Mouse (Mus musculus) brain, embryonic 18.5 days (tissue): ENCODE measurements around the gene Kcnj6.

Experiments used
- DNase-seq: peaks from one replicate; pipeline ENCODE4 v3.0.0-alpha.2; 2012; ENCODE audit warnings: low read depth, low spot score

Kcnj6 gene

DNA sequence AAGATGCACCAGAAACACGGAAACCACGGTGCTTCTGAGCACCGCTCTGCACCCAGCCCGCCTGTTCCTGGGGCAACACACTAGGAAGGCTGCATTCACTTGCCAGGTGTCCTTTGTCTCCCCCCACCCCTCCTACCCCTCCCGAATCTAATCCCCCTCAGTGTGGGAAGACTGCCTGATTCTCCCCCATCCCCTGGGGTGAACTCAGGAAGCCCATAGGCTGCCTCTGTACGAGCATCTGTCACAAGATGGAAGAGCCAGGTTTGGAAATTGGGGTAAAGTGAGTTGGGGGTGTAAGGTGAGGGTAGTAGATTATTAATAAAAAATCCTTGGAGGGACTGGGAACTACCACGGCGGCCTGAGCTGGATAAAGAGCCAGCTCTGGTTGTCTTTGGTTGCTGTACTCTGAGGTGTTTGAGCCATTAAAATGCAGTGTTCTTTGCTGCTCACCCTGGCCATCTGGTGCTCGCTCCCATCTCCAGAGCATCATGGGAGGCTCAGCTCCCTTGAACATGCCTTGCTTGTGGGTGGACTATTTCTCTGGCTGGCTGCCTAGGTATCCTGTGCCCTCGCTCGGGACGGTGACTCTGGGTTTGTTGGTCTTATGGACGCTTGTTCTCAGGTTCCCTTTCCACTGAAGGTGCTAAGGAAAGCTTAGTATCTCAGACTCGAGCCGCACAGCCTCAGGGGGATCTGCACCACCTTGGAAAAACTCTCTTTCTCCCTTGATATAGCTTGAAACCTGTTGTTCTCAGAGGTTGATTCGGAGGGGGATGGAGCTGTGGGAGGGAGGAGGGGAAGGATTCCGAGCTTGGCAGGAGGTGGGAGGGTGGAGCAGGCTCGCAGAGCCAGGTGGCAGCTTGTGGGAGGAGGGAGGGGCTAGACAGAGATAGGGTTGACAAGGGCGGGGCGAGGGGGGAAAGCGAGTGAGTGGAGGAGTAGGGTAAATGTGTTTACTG, 65.9 kb downstream of the Kcnj6 start:
- no peak for DNase-seq

DNA sequence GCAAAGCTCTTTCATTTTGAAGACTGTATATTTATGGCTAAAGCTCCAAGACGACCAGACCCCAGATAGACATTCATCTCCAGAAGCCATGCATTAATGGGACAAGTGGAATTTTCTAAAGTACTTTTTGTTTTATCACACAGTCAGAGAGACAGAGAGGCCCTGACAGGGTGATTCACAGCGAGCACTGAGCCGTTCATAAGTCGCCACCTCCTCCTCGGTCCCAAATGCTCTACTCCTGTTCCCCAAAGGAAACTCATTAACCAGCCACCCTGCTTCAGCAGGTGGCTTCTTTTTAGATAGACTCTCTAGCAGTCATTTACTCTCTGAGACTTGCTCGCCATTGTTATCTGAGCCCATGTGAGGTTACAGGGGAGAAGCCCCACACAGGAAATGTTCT, 72.1 kb downstream of the Kcnj6 start:
- no peak for DNase-seq

DNA sequence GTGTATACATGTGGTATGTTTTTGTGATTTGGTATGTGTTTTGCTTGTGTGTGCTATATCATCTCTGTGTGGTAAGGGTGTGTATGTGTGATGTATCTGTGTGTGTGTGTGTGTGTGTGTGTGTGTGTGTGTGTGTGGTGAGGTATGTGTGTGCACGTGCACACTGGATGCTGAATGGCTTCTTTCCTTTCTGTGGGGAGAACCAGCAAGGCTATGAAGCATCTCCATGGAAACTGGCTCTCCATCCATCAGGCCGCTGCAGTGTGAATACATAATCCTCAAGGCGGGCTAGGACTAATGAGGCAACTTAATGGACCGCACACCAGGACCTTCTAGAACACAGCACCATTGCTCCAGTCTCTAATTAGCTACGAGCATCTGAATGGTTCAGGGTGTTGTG, 78.3 kb downstream of the Kcnj6 start:
- peak; percentile 30 for DNase-seq

DNA sequence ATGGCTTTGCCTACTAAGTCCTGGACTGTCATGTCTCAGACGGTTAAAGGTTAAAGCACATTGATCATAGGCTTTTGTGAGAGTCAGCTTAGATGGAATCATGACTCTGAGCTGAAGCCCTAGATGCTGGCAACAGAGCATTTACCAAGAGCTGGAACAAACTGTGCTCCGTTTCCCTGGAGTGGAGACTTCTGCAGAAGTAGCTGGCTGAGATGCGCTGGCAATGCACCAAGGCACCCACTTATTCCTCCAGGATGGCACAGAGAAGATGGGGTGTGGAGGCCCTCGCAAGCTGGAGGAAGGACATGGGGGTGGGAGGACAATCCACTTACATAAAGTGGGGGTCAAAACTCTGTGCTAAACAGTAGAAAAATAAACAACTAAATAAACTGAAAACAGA, 91.5 kb downstream of the Kcnj6 start:
- DNase-seq: no peak

DNA sequence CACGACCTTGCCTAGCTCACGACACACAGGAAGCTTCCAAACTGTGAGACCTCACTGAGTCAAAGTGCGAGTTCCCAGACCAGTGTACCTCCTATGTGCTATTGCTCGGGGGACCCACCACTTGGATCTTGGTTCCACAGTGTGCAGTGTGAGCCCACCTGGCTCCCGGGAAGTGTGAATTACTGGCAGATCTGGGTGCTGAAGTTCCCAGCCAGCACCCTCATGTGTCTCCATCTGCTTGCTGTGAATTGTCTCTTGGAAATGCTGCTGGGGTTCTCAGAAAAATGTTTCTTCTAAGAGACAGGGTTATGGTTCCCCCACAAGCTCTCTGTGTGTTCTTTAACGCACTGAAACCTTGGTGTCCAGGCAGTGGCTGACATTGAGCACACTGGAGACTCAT, 98.7 kb downstream of the Kcnj6 start:
- DNase-seq: no peak

DNA sequence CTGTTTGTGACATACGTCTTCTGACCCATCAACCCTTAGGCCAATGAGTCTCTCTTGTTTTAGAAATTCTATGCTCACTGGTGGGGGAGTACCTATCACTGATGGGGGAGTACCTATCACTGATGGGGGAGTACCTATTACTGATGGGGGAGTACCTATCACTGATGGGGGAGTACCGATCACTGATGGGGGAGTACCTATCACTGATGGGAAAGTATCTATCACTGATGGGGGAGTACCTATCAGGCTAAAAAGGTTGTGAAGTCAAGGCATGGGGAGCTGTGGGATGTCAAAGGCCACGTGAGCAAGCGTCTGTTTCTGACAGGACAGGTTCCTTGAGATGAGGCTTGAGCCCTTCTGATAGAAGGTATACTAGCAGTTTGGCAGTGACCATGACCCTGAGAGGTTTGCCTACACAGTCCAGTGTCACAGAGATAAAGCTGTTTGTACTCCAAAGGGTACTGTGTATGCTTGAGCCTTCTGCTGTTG, 105.3 kb downstream of the Kcnj6 start:
- DNase-seq: no peak

DNA sequence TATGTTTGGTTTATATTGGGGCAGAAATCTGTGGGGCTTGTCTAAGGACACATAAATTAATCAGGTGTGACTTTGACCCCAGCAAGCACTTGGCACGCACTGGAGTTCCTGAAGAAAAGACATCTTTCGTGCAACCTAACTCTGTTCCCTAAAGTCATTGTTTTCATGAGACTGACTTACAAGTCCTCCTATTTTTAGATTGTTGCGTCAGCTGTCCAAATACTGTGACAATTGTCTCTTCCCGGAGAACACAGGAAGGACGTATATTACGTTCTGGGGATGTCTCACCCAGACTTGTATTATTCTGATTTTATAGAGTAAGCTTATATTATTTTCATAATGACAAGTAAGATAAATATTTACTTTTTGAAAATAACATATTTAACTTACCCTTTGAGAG, 106.9 kb downstream of the Kcnj6 start:
- DNase-seq: no peak

DNA sequence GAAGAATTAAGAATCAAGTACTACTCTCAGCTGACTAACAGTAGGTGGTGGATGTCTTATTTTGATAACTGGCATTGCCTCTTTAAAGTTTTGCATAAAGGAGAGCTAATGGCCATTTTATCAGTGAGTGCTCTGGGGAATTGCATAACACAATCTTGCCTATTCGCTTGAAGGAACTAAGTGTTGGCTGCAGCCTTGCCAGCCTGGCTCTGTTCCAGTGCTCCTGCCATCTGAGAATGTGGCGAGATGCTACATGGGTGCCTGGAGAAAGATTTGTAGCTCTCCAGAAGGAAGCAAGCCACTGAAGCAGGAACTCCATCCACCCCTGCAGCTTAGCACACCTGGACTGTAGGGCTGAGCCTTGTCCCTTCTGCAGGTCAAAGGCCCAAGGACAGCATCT, 107.4 kb downstream of the Kcnj6 start:
- DNase-seq: no peak

DNA sequence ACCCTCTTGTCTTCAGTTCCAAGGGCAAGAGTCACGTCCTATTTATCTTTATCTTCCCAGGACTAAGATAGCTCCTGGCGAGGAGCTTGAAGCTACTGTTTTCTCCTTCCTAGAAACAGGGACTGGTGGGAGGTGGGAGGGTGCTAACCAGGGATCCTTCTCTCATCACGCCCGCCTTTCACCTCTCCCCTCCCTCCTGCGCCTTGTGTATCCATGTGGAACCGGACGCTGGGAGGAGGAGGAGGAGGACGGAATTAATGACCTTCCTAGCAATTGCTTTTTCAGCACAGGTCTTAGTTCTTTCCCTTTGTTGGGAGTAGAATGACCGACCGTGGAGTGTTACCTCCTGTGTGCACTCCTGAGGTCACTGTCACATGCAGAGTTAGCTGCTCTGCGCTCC, 108.9 kb downstream of the Kcnj6 start:
- no peak for DNase-seq

DNA sequence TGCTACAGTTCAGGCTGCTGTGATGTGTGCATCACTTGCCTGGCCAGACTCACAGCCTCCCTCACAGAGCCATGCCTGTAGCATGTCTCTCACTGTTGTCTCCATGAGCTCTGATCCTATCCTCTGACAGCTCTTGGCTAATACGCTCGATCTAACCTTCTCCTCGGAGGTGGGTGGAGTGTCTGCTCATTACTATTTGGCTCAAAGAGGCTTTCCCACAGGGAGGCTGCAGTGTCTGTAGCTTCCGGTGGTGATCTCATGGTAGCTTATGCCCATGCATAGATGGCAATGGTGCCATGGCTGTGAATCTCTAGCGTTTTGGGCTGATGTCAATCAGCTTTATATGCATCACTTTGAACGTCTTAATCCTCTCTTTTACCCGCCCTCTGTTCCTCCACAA, 111.1 kb downstream of the Kcnj6 start:
- DNase-seq: no peak

DNA sequence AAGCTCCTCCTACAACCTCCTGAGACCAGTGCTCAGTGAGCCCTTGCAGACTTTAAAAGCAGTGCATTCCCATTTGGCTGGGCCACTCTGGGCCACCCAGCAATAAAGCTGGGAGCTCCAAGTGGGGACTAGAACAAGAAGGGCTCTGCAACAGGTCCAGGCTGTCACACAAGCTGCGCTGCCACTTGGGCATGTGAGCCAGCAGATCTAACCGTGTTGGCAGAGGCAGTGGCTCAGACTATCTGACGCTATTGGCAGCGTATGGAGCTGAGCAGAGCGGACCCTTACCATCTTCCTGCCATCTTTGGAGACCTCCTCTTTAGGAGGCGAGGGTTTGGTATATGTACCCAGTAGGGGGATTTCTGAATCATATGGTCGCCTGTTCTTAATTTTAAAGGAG, 112.4 kb downstream of the Kcnj6 start:
- peak; percentile 52 for DNase-seq

DNA sequence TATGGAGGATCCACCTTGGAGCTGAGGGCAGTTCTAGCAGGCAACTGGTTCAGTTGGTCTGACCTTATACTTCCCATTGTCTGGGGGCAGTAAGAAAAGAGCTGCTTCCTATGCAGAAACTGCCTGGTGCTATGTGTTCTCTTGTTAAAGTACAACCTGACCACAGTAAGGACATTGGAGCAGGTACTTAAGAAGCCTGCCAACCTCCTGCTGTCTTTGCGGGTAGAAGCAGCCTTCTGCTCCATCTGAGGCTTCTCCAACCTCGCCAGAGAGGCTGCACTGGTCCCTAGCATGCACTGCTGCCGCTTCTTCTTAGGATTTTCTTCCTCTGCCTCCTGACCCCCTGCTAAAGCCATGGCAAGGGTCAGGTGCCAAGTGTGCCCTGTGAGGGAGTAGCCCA, 113.6 kb downstream of the Kcnj6 start:
- DNase-seq: no peak

DNA sequence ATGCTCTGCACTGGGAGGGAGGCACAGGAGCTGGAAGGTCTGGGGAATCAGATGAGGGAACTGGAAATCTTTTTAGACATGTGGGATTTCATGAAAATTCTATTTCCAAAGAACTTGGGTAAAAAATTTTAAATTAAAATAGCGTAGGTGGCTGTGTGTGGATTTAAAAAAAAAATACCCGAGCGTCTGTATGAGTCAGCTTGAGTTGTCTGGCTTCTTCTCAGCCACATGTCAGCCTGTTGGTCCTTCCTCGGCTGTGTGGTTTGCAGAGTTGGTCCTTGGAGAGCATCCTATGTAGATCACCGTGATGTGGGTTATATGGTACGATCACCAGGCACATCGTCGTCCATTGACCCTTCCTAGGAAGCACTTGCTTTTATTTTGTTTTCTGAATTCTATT, 114.3 kb downstream of the Kcnj6 start:
- DNase-seq: no peak

DNA sequence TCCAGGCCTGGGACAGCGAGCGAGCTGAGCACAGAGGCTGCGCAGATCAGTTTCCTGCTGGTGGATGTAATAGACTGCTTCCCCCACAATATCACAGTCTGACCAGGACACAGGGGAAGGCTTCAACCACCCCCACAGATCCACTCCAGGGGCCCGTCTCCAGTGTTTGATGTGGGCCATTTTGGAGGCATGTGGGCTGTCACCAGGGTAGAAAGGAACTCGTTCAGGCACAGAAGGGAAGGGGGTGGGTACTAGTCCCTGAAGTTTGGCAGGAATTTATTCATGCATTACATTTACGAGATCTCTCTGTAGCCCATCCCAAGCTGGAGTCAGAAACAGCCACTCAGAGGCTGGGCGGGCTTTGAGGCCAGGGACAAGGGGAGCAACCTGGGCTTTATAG, 115.4 kb downstream of the Kcnj6 start:
- DNase-seq: no peak

DNA sequence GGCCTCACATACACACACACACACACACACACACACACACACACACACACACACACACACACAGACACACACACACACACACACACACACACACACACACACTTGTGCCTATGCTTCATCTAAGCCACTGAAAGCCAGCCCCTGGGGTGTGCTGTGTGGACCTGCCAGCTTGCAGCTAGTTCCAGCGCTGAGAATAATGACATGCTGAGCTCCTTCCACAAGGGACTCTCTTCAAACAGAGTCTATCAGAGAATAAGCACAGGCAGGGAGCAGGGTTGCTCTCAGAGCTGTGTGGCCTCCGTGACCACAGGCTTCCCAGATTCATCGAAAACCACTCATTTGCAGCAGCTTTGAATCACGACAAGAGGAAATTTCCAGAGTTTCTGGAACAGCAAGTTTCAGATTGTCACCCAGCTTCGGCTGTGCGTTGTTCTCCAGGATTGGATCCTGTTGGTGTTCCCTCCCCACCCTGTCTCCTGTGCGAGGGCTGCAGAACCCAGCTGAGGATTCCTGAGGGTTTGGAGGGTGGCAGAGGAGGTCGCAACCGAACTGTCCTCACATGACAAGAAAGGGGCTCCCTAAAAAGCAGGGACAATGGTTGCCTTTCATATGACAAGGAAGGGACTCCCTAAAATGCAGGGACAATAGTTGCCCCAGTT, 124.8 kb downstream of the Kcnj6 start:
- DNase-seq: no peak

DNA sequence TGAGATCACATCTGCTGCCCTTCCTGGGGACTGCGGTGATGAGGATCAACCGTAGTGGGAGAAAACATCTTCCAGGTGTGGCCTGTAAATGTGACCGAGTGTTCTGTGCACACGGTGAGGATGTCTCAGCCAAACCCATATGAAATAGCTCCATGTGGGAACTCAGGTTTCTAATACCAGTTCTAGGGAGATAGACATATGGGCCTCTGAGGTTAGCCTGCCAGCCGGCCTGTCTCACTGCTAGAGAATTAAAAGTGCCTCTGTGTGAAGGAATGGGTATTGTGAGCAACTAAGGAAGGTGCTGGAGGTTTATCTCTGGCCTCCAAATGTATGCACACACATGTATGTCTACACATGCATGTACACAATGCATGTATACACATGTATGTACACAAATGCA, 129.1 kb downstream of the Kcnj6 start:
- no peak for DNase-seq

DNA sequence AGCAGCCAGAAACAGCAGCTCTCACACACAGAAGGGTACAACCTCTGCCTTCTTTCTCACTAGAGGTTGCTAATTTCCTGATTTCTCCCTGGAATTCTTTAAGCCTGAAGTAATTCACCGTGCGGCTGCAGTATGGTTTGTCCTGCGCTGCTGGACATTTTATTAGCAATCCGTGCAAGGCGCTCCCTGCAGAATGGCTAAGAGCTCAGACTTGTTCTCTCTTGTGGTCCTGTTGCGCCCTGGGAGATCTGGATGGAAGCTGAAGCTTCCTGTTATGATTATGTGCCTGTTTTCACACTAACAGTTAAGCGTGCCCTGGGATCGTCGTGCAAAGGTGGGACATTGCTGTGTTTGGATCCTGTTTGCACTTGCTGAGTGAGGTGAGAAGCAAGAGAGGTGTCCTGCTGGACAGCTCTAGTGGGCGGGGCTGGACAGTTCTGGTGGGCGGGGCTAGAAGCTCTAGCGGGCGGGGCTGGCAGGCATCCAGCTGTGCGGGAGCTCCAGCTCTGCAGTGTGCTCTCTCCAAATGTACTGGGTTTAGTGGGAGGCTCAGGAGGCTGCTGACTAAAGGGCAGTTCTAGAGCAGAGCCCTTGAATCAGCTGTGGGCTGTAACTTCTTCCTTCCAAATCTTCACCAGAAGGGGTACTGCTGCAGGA, 131.1 kb downstream of the Kcnj6 start:
- no peak for DNase-seq

DNA sequence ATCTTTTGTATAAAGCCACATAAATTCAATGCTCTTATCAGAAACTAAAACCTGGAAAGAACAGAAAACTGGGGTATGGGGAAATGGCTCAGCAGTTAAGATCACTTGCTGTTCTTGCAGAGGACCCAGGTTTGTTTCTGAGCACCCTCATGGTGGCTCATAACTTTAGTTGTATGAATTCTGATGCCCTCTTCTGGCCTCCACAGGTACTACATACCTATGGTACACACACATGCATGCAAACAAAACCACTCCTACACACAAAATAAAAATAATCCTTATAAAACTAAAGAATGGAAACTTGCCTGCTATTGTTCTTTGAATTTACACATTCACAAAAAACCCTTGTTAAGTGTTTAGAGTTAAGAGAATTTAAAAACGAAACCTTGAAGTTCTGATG, 131.7 kb downstream of the Kcnj6 start:
- no peak for DNase-seq

DNA sequence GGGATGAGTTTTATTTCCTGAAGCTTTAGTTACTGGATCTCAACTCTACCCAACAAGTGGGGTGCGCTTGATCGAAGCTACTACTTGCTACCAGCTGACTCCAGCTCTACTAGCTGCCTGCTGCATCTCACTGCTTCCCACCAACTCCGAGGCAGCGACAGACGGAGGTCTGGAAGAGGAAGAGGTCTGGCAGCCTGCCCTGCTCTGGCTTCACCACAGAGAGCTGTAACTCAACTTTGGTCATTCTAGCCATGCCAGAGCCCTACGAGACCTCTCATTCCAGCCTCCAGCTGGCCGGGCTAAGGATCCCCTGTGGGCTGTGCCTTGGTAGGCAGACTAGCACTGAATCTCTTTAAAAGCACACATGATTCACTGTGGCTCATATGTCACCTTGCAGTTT, 132.4 kb downstream of the Kcnj6 start:
- no peak for DNase-seq

DNA sequence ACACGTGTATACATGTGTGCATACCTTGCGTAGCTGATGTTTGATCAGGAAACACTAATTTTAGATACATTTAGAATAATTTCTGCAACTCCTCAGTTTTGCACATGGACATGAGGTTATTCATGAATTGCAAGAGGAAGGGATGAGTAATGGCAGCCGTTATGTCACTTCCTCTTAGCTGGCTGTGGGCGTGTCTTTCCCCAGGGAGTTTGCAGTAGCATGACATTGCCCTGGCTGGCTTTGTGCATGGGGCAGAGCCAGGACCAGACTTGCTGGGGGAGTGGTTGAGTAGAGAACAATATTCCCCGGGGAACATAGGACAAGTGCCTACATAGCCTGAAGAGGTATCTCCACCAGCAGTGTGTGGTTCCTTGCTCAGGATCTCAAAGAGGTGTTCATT, 134.0 kb downstream of the Kcnj6 start:
- DNase-seq: no peak

DNA sequence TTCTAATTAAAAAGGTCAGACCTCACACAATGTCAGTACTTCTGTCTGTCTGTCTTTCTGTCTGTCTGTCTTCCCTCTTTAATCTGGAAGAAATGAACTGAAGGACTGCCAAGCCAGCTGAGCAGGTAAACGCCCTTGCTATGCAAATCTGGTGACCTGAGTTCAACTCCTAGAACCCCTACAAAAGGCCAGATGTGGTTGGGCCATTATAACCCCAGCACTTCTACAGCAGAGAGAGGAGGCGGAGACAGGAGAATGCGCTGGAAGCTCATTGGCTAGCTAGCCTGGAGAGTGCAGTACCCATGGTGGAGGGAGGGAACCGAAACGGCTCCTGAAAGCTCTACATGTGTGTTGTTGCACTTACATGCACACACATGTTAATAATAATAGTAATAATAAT, 141.5 kb downstream of the Kcnj6 start:
- DNase-seq: no peak

DNA sequence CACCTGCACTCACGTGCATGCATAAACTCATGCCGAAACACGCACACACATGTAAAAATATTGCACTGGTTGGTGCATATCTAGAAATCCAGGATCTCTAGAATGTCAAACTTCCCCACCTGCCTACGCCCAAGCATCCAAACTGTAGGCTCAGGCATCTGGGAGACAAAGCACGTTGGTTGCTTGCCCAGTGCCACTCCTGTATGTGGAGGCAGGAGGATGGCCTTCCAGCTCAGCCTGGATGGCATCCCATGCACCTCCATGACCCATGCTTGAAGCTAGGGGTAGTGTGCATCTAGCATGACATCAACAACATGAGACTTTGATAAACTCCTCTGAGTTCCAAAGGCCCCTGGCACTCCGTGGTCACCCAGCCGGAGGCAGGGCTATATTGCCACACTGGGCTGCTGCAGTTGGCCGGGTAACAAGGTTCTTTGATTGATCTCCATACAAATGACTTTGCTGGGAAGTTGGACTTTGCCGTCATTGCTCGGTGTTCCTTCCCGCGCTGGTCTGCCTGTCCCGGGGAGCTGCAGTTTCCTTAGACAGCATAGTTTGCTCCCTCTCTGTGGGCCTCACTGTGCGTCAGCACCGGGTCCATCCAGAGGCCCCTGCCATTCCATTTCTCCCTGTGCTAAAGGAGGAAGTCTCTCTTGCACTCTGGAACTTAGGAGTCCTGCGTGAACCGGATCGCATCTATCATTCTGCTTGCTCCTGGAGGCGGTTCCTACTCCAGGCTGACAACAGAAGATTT, 144.9 kb downstream of the Kcnj6 start:
- no peak for DNase-seq
